Mouse (Mus musculus): ENCODE data around the gene Actl11. TPM values are rescaled to one million over a fixed set of nuclear protein-coding genes. Genes with fewer than 3 reads are reported as not detected.

Gene Actl11
- not detected in 2 replicates for polyA plus RNA-seq (2015; fragmentation: Nextera tagmentation; extraction: Ambion mirVana)

GRCm38 (mm10) chr9:107928169-107928568, at the start of gene Actl11:
TSS of gene Actl11 (plus strand) at chr9:107928469.
- no peak for ATAC-seq (ENCODE audit: low FRiP score, low read depth)
- H3K4me2 ChIP-seq = no peak within 1 kb of the TSS
- no peaks in the 10 kb centered on the region for H3K27me3 ChIP-seq
- no peak within 1 kb of the TSS for H3K27ac ChIP-seq (replicated peaks)
- H3K4me3 ChIP-seq = no peak within 1 kb of the TSS
- H3K9me3 ChIP-seq = no peaks in the 10 kb centered on the region
- H3K9ac ChIP-seq = no peak within 1 kb of the TSS
- H3K4me1 ChIP-seq (replicated peaks) = peaks cover 19% of the 10 kb centered on the region
- no peaks in the 10 kb centered on the region for H3K36me3 ChIP-seq
- 76% methylated on average over 3 of the region's 3 CpGs for WGBS

- Histone ChIP-seq H3K27me3 (no peaks in the 10 kb centered on the region), H3K4me1 (replicated peaks) (no peaks in the 10 kb centered on the region), H3K9me3 (no peaks in the 10 kb centered on the region), H3K36me3 (no peaks in the 10 kb centered on the region), H3K4me2 (no peak overlapping the region), H3K4me3 (no peak overlapping the region), H3K9ac (no peak overlapping the region), H3K27ac (replicated peaks) (no peak overlapping the region)
- 75% methylated on average over 4 of the region's 4 CpGs for WGBS
- ATAC-seq (ENCODE audit: low FRiP score, low read depth) = no peak
These were observed 47.9 kb upstream of the Actl11 start for GRCm38 (mm10) chr9:107880411-107880810.

GRCm38 (mm10) chr9:107887804-107888266, 40.4 kb upstream of the Actl11 start, which contains the start of gene Mon1a:
TSS of gene Mon1a (plus strand) at chr9:107888151.
- peak within 1 kb of the TSS; percentile 91 for H3K4me3 ChIP-seq
- H3K9ac ChIP-seq = peak within 1 kb of the TSS; percentile 81
- no peaks in the 10 kb centered on the region for H3K36me3 ChIP-seq
- peak within 1 kb of the TSS; percentile 85 for H3K27ac ChIP-seq (replicated peaks)
- peaks cover 10% of the 10 kb centered on the region for H3K27me3 ChIP-seq
- WGBS = under 1% methylated on average over 28 of the region's 28 CpGs
- peak within 1 kb of the TSS; percentile 82 for H3K4me2 ChIP-seq
- H3K9me3 ChIP-seq = no peaks in the 10 kb centered on the region
- peak; percentile 97 for ATAC-seq (ENCODE audit: low FRiP score, low read depth)
- H3K4me1 ChIP-seq (replicated peaks) = peaks cover 22% of the 10 kb centered on the region

- WGBS = 0% methylated on average over 18 of the region's 18 CpGs
- peak; percentile 86 for ATAC-seq (ENCODE audit: low FRiP score, low read depth)
- Histone ChIP-seq H3K9me3 (no peaks in the 10 kb centered on the region), H3K4me1 (replicated peaks) (peaks cover 22% of the 10 kb centered on the region), H3K4me2 (peak overlapping the region; percentile 82), H3K27ac (replicated peaks) (peak overlapping the region; percentile 85), H3K36me3 (no peaks in the 10 kb centered on the region), H3K4me3 (peak overlapping the region; percentile 91), H3K9ac (peak overlapping the region; percentile 81), H3K27me3 (peaks cover 10% of the 10 kb centered on the region)
These were observed 39.9 kb upstream of the Actl11 start for GRCm38 (mm10) chr9:107888267-107888850.

- no peaks in the 10 kb centered on the region for H3K9me3 ChIP-seq
- no peak for ATAC-seq (ENCODE audit: low FRiP score, low read depth)
- H3K36me3 ChIP-seq = no peaks in the 10 kb centered on the region
- no peak overlapping the region for H3K27ac ChIP-seq (replicated peaks)
- H3K9ac ChIP-seq = no peak overlapping the region
- H3K27me3 ChIP-seq = peaks cover 10% of the 10 kb centered on the region
- peaks cover 22% of the 10 kb centered on the region for H3K4me1 ChIP-seq (replicated peaks)
- WGBS = 94% methylated on average over 6 of the region's 6 CpGs
- H3K4me2 ChIP-seq = no peak overlapping the region
- H3K4me3 ChIP-seq = no peak overlapping the region
These were observed 38.0 kb upstream of the Actl11 start for GRCm38 (mm10) chr9:107890260-107890659.

- Histone ChIP-seq H3K4me1 (replicated peaks) (peaks cover 22% of the 10 kb centered on the region), H3K27ac (replicated peaks) (no peak overlapping the region), H3K4me3 (no peak overlapping the region), H3K36me3 (no peaks in the 10 kb centered on the region), H3K9ac (no peak overlapping the region), H3K4me2 (no peak overlapping the region), H3K27me3 (peaks cover 9% of the 10 kb centered on the region), H3K9me3 (no peaks in the 10 kb centered on the region)
- ATAC-seq (ENCODE audit: low FRiP score, low read depth) = no peak
- 92% methylated on average over 1 of the region's 1 CpGs for WGBS
These were observed 37.2 kb upstream of the Actl11 start for GRCm38 (mm10) chr9:107891023-107891422.

GRCm38 (mm10) chr9:107898563-107898962, 29.7 kb upstream of the Actl11 start:
- Histone ChIP-seq H3K4me2 (no peak overlapping the region), H3K9me3 (no peaks in the 10 kb centered on the region), H3K4me1 (replicated peaks) (peaks cover 14% of the 10 kb centered on the region), H3K27ac (replicated peaks) (no peak overlapping the region), H3K4me3 (no peak overlapping the region), H3K36me3 (peaks cover 9% of the 10 kb centered on the region), H3K9ac (no peak overlapping the region), H3K27me3 (peaks cover 11% of the 10 kb centered on the region; the same call in 1 of the 2 replicates)
- no peak for ATAC-seq (ENCODE audit: low FRiP score, low read depth)
- WGBS = 88% methylated on average over 10 of the region's 10 CpGs

- Histone ChIP-seq H3K9me3 (no peaks in the 10 kb centered on the region), H3K27ac (replicated peaks) (no peak overlapping the region), H3K4me1 (replicated peaks) (peaks cover 15% of the 10 kb centered on the region), H3K36me3 (peaks cover 9% of the 10 kb centered on the region), H3K4me3 (no peak overlapping the region), H3K27me3 (peaks cover 11% of the 10 kb centered on the region; the same call in 1 of the 2 replicates), H3K9ac (no peak overlapping the region), H3K4me2 (no peak overlapping the region)
- no peak for ATAC-seq (ENCODE audit: low FRiP score, low read depth)
- WGBS = 77% methylated on average over 12 of the region's 12 CpGs
These were observed 28.4 kb upstream of the Actl11 start for GRCm38 (mm10) chr9:107899855-107900254.

- Histone ChIP-seq H3K4me1 (replicated peaks) (peaks cover 17% of the 10 kb centered on the region), H3K9ac (peak overlapping the region; percentile 53), H3K27ac (replicated peaks) (peak overlapping the region; percentile 54), H3K27me3 (peaks cover 11% of the 10 kb centered on the region; the same call in 1 of the 2 replicates), H3K9me3 (no peaks in the 10 kb centered on the region), H3K4me3 (peak overlapping the region; percentile 38), H3K4me2 (peak overlapping the region; percentile 76), H3K36me3 (peaks cover 9% of the 10 kb centered on the region)
- WGBS = 4% methylated on average over 44 of the region's 44 CpGs
- peak; percentile 78 for ATAC-seq (ENCODE audit: low FRiP score, low read depth)
These were observed 27.2 kb upstream of the Actl11 start for GRCm38 (mm10) chr9:107900840-107901626.

GRCm38 (mm10) chr9:107901627-107901914, 26.7 kb upstream of the Actl11 start:
- Histone ChIP-seq H3K9me3 (no peaks in the 10 kb centered on the region), H3K4me2 (peak overlapping the region; percentile 76), H3K4me1 (replicated peaks) (peaks cover 21% of the 10 kb centered on the region), H3K36me3 (peaks cover 9% of the 10 kb centered on the region), H3K9ac (no peak overlapping the region), H3K4me3 (peak overlapping the region; percentile 38), H3K27ac (replicated peaks) (no peak overlapping the region), H3K27me3 (peaks cover 11% of the 10 kb centered on the region; the same call in 1 of the 2 replicates)
- ATAC-seq (ENCODE audit: low FRiP score, low read depth) = no peak
- WGBS = 11% methylated on average over 17 of the region's 17 CpGs

GRCm38 (mm10) chr9:107904726-107905125, 23.5 kb upstream of the Actl11 start:
- H3K9ac ChIP-seq = no peak overlapping the region
- no peaks in the 10 kb centered on the region for H3K36me3 ChIP-seq
- H3K4me3 ChIP-seq = no peak overlapping the region
- 2% methylated on average over 4 of the region's 4 CpGs for WGBS
- no peak overlapping the region for H3K27ac ChIP-seq (replicated peaks)
- peak; percentile 46 for ATAC-seq (ENCODE audit: low FRiP score, low read depth)
- no peaks in the 10 kb centered on the region for H3K9me3 ChIP-seq
- peaks cover 4% of the 10 kb centered on the region; the same call in 1 of the 2 replicates for H3K27me3 ChIP-seq
- no peak overlapping the region for H3K4me2 ChIP-seq
- peaks cover 28% of the 10 kb centered on the region for H3K4me1 ChIP-seq (replicated peaks)

GRCm38 (mm10) chr9:107906252-107906966, 21.9 kb upstream of the Actl11 start, which contains the start of gene Mst1r:
TSS of gene Mst1r (plus strand) at chr9:107906873.
- WGBS = 20% methylated on average over 19 of the region's 19 CpGs
- ATAC-seq (ENCODE audit: low FRiP score, low read depth) = 0 out of 2 replicates have a peak, but pooled peaks have one; percentile 49

More at GRCm38 (mm10) chr9:107906252-107906966, 21.9 kb upstream of the Actl11 start, which contains the start of gene Mst1r:
- Histone ChIP-seq H3K9ac (peak within 1 kb of the TSS; percentile 20; the same call in 1 of the 2 replicates), H3K4me1 (replicated peaks) (peaks cover 18% of the 10 kb centered on the region), H3K36me3 (no peaks in the 10 kb centered on the region), H3K27me3 (no peaks in the 10 kb centered on the region), H3K4me3 (peak within 1 kb of the TSS; percentile 26), H3K9me3 (no peaks in the 10 kb centered on the region), H3K4me2 (peak within 1 kb of the TSS; percentile 53), H3K27ac (replicated peaks) (no peak within 1 kb of the TSS)

All from hindbrain, embryonic 15.5 days (tissue).